Mouse (Mus musculus): ENCODE results near the gene Prn.

The Prn gene

GRCm38 (mm10) chr2:131906266-131906665, 3.5 kb upstream of the Prn start:
- no peak for DNase-seq (ENCODE audit: low read depth in 1 of 2, low spot score in 2 of 2)

GRCm38 (mm10) chr2:131906846-131907245, 2.9 kb upstream of the Prn start:
- no peak for DNase-seq (ENCODE audit: low read depth in 1 of 2, low spot score in 2 of 2)

GRCm38 (mm10) chr2:131907311-131907710, 2.4 kb upstream of the Prn start:
- DNase-seq (ENCODE audit: low read depth in 1 of 2, low spot score in 2 of 2): no peak

- no peak for DNase-seq (ENCODE audit: low read depth in 1 of 2, low spot score in 2 of 2)
These were observed 1.4 kb upstream of the Prn start for GRCm38 (mm10) chr2:131908351-131908861.

GRCm38 (mm10) chr2:131908906-131909305, 851 bp upstream of the Prn start:
- DNase-seq (ENCODE audit: low read depth in 1 of 2, low spot score in 2 of 2): no peak

- no peak for DNase-seq (ENCODE audit: low read depth in 1 of 2, low spot score in 2 of 2)
These were observed 1.1 kb downstream of the Prn start for GRCm38 (mm10) chr2:131910847-131911246.

GRCm38 (mm10) chr2:131911341-131911740, 1.6 kb downstream of the Prn start:
- DNase-seq (ENCODE audit: low read depth in 1 of 2, low spot score in 2 of 2): no peak

- no peak for DNase-seq (ENCODE audit: low read depth in 1 of 2, low spot score in 2 of 2)
These were observed 2.9 kb downstream of the Prn start for GRCm38 (mm10) chr2:131912526-131913258.

GRCm38 (mm10) chr2:131932275-131932902, 22.6 kb downstream of the Prn start:
- DNase-seq (ENCODE audit: low read depth in 1 of 2, low spot score in 2 of 2): no peak

GRCm38 (mm10) chr2:131933013-131933412, 23.3 kb downstream of the Prn start:
- no peak for DNase-seq (ENCODE audit: low read depth in 1 of 2, low spot score in 2 of 2)

GRCm38 (mm10) chr2:131933598-131933997, 23.8 kb downstream of the Prn start:
- DNase-seq (ENCODE audit: low read depth in 1 of 2, low spot score in 2 of 2): no peak

- DNase-seq (ENCODE audit: low read depth in 1 of 2, low spot score in 2 of 2): no peak
These were observed 24.5 kb downstream of the Prn start for GRCm38 (mm10) chr2:131934243-131934642.

- no peak for DNase-seq (ENCODE audit: low read depth in 1 of 2, low spot score in 2 of 2)
These were observed 25.8 kb downstream of the Prn start for GRCm38 (mm10) chr2:131935390-131936105.

- no peak for DNase-seq (ENCODE audit: low read depth in 1 of 2, low spot score in 2 of 2)
These were observed 26.7 kb downstream of the Prn start for GRCm38 (mm10) chr2:131936410-131936809.

GRCm38 (mm10) chr2:131939404-131940111, 29.8 kb downstream of the Prn start:
- no peak for DNase-seq (ENCODE audit: low read depth in 1 of 2, low spot score in 2 of 2)

GRCm38 (mm10) chr2:131940506-131940905, 30.7 kb downstream of the Prn start:
- no peak for DNase-seq (ENCODE audit: low read depth in 1 of 2, low spot score in 2 of 2)

GRCm38 (mm10) chr2:131941501-131941900, 31.7 kb downstream of the Prn start:
- no peak for DNase-seq (ENCODE audit: low read depth in 1 of 2, low spot score in 2 of 2)

- DNase-seq (ENCODE audit: low read depth in 1 of 2, low spot score in 2 of 2): no peak
These were observed 34.6 kb downstream of the Prn start for GRCm38 (mm10) chr2:131944370-131944769.

GRCm38 (mm10) chr2:131945225-131945624, 35.5 kb downstream of the Prn start:
- no peak for DNase-seq (ENCODE audit: low read depth in 1 of 2, low spot score in 2 of 2)

GRCm38 (mm10) chr2:131945765-131946164, 36.0 kb downstream of the Prn start:
- no peak for DNase-seq (ENCODE audit: low read depth in 1 of 2, low spot score in 2 of 2)

- DNase-seq (ENCODE audit: low read depth in 1 of 2, low spot score in 2 of 2): no peak
These were observed 36.6 kb downstream of the Prn start for GRCm38 (mm10) chr2:131946351-131946750.
